Mouse (Mus musculus): Measurements from ENCODE around the gene Tmtc1. TPM values are rescaled to one million over a fixed set of nuclear protein-coding genes. Genes with fewer than 3 reads are reported as not detected.

The Tmtc1 gene
- total RNA-seq, 1 experiment from 2014 or later = 2.0 TPM

- no peak for ATAC-seq (replicated peaks; ENCODE audit: insufficient number of reproducible peaks, low FRiP score, low TSS enrichment, poor library complexity, severe bottlenecking)
Measured at GRCm38 (mm10) chr6:148275046-148275445, 169.1 kb downstream of the Tmtc1 start.

- ATAC-seq (replicated peaks; ENCODE audit: insufficient number of reproducible peaks, low FRiP score, low TSS enrichment, poor library complexity, severe bottlenecking) = no peak
Measured at GRCm38 (mm10) chr6:148260729-148261101, 183.5 kb downstream of the Tmtc1 start.

GRCm38 (mm10) chr6:148259979-148260728 is 184.0 kb downstream of the Tmtc1 start:
- ATAC-seq (replicated peaks; ENCODE audit: insufficient number of reproducible peaks, low FRiP score, low TSS enrichment, poor library complexity, severe bottlenecking) = no peak

- ATAC-seq (replicated peaks; ENCODE audit: insufficient number of reproducible peaks, low FRiP score, low TSS enrichment, poor library complexity, severe bottlenecking) = no peak
Measured at GRCm38 (mm10) chr6:148259074-148259473, 185.1 kb downstream of the Tmtc1 start.

- no peak for ATAC-seq (replicated peaks; ENCODE audit: insufficient number of reproducible peaks, low FRiP score, low TSS enrichment, poor library complexity, severe bottlenecking)
Measured at GRCm38 (mm10) chr6:148257805-148258204, 186.4 kb downstream of the Tmtc1 start.

GRCm38 (mm10) chr6:148256109-148256508 is 188.1 kb downstream of the Tmtc1 start:
- no peak for ATAC-seq (replicated peaks; ENCODE audit: insufficient number of reproducible peaks, low FRiP score, low TSS enrichment, poor library complexity, severe bottlenecking)

- no peak for ATAC-seq (replicated peaks; ENCODE audit: insufficient number of reproducible peaks, low FRiP score, low TSS enrichment, poor library complexity, severe bottlenecking)
Measured at GRCm38 (mm10) chr6:148255395-148256053, 188.7 kb downstream of the Tmtc1 start.

GRCm38 (mm10) chr6:148249221-148249620 is 195.0 kb downstream of the Tmtc1 start:
- ATAC-seq (replicated peaks; ENCODE audit: insufficient number of reproducible peaks, low FRiP score, low TSS enrichment, poor library complexity, severe bottlenecking) = no peak

GRCm38 (mm10) chr6:148248625-148249024 is 195.6 kb downstream of the Tmtc1 start:
- no peak for ATAC-seq (replicated peaks; ENCODE audit: insufficient number of reproducible peaks, low FRiP score, low TSS enrichment, poor library complexity, severe bottlenecking)

- ATAC-seq (replicated peaks; ENCODE audit: insufficient number of reproducible peaks, low FRiP score, low TSS enrichment, poor library complexity, severe bottlenecking) = no peak
Measured at GRCm38 (mm10) chr6:148246544-148246943, 197.6 kb downstream of the Tmtc1 start.

GRCm38 (mm10) chr6:148244836-148245235 is 199.4 kb downstream of the Tmtc1 start:
- no peak for ATAC-seq (replicated peaks; ENCODE audit: insufficient number of reproducible peaks, low FRiP score, low TSS enrichment, poor library complexity, severe bottlenecking)

GRCm38 (mm10) chr6:148242304-148242703 is 201.9 kb downstream of the Tmtc1 start:
- no peak for ATAC-seq (replicated peaks; ENCODE audit: insufficient number of reproducible peaks, low FRiP score, low TSS enrichment, poor library complexity, severe bottlenecking)

- ATAC-seq (replicated peaks; ENCODE audit: insufficient number of reproducible peaks, low FRiP score, low TSS enrichment, poor library complexity, severe bottlenecking) = no peak
Measured at GRCm38 (mm10) chr6:148241685-148242084, 202.5 kb downstream of the Tmtc1 start.

- no peak for ATAC-seq (replicated peaks; ENCODE audit: insufficient number of reproducible peaks, low FRiP score, low TSS enrichment, poor library complexity, severe bottlenecking)
Measured at GRCm38 (mm10) chr6:148239311-148239710, 204.9 kb downstream of the Tmtc1 start.

- no peak for ATAC-seq (replicated peaks; ENCODE audit: insufficient number of reproducible peaks, low FRiP score, low TSS enrichment, poor library complexity, severe bottlenecking)
Measured at GRCm38 (mm10) chr6:148237453-148237852, 206.7 kb downstream of the Tmtc1 start.

- no peak for ATAC-seq (replicated peaks; ENCODE audit: insufficient number of reproducible peaks, low FRiP score, low TSS enrichment, poor library complexity, severe bottlenecking)
Measured at GRCm38 (mm10) chr6:148234105-148234828, 209.9 kb downstream of the Tmtc1 start.

- ATAC-seq (replicated peaks; ENCODE audit: insufficient number of reproducible peaks, low FRiP score, low TSS enrichment, poor library complexity, severe bottlenecking) = no peak
Measured at GRCm38 (mm10) chr6:148227542-148227941, 216.6 kb downstream of the Tmtc1 start.

GRCm38 (mm10) chr6:148222686-148223085 is 221.5 kb downstream of the Tmtc1 start:
- no peak for ATAC-seq (replicated peaks; ENCODE audit: insufficient number of reproducible peaks, low FRiP score, low TSS enrichment, poor library complexity, severe bottlenecking)

GRCm38 (mm10) chr6:148218235-148219076 is 225.7 kb downstream of the Tmtc1 start:
- ATAC-seq (replicated peaks; ENCODE audit: insufficient number of reproducible peaks, low FRiP score, low TSS enrichment, poor library complexity, severe bottlenecking) = no peak
